Mouse (Mus musculus): Measurements from ENCODE around the gene Apoh. TPM values are rescaled to one million over a fixed set of nuclear protein-coding genes. Genes with fewer than 3 reads are reported as not detected.
A peak's percentile ranks its signal among the peaks of the same experiment; 100 is the strongest.

Apoh gene
- polyA plus RNA-seq, 1 experiment, result 1.9 TPM

- Histone ChIP-seq H3K4me3 (replicated peaks; ENCODE audit: extremely low read depth, low read depth, low read length) (no peak overlapping the region), H3K4me1 (ENCODE audit: control insufficient read depth, insufficient read depth, low read length) (no peaks in the 10 kb centered on the region)
- 93% methylated on average over 1 of the region's 1 CpGs for WGBS
- TF ChIP-seq POLR2A (IDR thresholded peaks at IDR 0.05; ENCODE audit: borderline replicate concordance, extremely low read depth, low read depth, low read length), result no peak
- TF ChIP-seq CTCF (IDR thresholded peaks at IDR 0.05; ENCODE audit: insufficient read depth, low read length), result no peak
- DNase-seq, result no peak
These were observed 42.5 kb downstream of the Apoh start for GRCm38 (mm10) chr11:108385666-108386024.

- no peak overlapping the region for H3K4me3 ChIP-seq (replicated peaks; ENCODE audit: extremely low read depth, low read depth, low read length)
- WGBS, result 85% methylated on average over 9 of the region's 9 CpGs
These were observed 51.9 kb downstream of the Apoh start for GRCm38 (mm10) chr11:108395061-108395460.

GRCm38 (mm10) chr11:108396076-108396829, 53.1 kb downstream of the Apoh start:
- no peak for DNase-seq
- 61% methylated on average over 7 of the region's 7 CpGs for WGBS
- no peak for TF ChIP-seq CTCF (IDR thresholded peaks at IDR 0.05; ENCODE audit: insufficient read depth, low read length)
- H3K4me3 ChIP-seq (replicated peaks; ENCODE audit: extremely low read depth, low read depth, low read length), result no peak overlapping the region
- no peaks in the 10 kb centered on the region for H3K4me1 ChIP-seq (ENCODE audit: control insufficient read depth, insufficient read depth, low read length)

More at GRCm38 (mm10) chr11:108395061-108395460, 51.9 kb downstream of the Apoh start:
- no peaks in the 10 kb centered on the region for H3K4me1 ChIP-seq (ENCODE audit: control insufficient read depth, insufficient read depth, low read length)
- TF ChIP-seq POLR2A (IDR thresholded peaks at IDR 0.05; ENCODE audit: borderline replicate concordance, extremely low read depth, low read depth, low read length) (no peak), CTCF (IDR thresholded peaks at IDR 0.05; ENCODE audit: insufficient read depth, low read length) (no peak)
- no peak for DNase-seq

GRCm38 (mm10) chr11:108409876-108410644, 66.9 kb downstream of the Apoh start:
- no peaks in the 10 kb centered on the region for H3K4me1 ChIP-seq (ENCODE audit: control insufficient read depth, insufficient read depth, low read length)
- no peak for TF ChIP-seq CTCF (IDR thresholded peaks at IDR 0.05; ENCODE audit: insufficient read depth, low read length)
- no peak for TF ChIP-seq POLR2A (IDR thresholded peaks at IDR 0.05; ENCODE audit: borderline replicate concordance, extremely low read depth, low read depth, low read length)
- no peak overlapping the region for H3K4me3 ChIP-seq (replicated peaks; ENCODE audit: extremely low read depth, low read depth, low read length)
- 68% methylated on average over 8 of the region's 9 CpGs for WGBS
- DNase-seq, result no peak

- 97% methylated on average over 1 of the region's 1 CpGs for WGBS
- TF ChIP-seq CTCF (IDR thresholded peaks at IDR 0.05; ENCODE audit: insufficient read depth, low read length) (no peak), POLR2A (IDR thresholded peaks at IDR 0.05; ENCODE audit: borderline replicate concordance, extremely low read depth, low read depth, low read length) (no peak)
- no peak overlapping the region for H3K4me3 ChIP-seq (replicated peaks; ENCODE audit: extremely low read depth, low read depth, low read length)
- no peak for DNase-seq
- no peaks in the 10 kb centered on the region for H3K4me1 ChIP-seq (ENCODE audit: control insufficient read depth, insufficient read depth, low read length)
These were observed 73.2 kb downstream of the Apoh start for GRCm38 (mm10) chr11:108416360-108416759.

GRCm38 (mm10) chr11:108418540-108418939, 75.4 kb downstream of the Apoh start:
- no peak for TF ChIP-seq POLR2A (IDR thresholded peaks at IDR 0.05; ENCODE audit: borderline replicate concordance, extremely low read depth, low read depth, low read length)
- peak; percentile 14; the same call in 1 of the 2 replicates for TF ChIP-seq CTCF (IDR thresholded peaks at IDR 0.05; ENCODE audit: insufficient read depth, low read length)
- H3K4me3 ChIP-seq (replicated peaks; ENCODE audit: extremely low read depth, low read depth, low read length), result no peak overlapping the region
- no peak for DNase-seq
- 20% methylated on average over 1 of the region's 1 CpGs for WGBS
- no peaks in the 10 kb centered on the region for H3K4me1 ChIP-seq (ENCODE audit: control insufficient read depth, insufficient read depth, low read length)

- no peak for DNase-seq
- no peak overlapping the region for H3K4me3 ChIP-seq (replicated peaks; ENCODE audit: extremely low read depth, low read depth, low read length)
- 81% methylated on average over 6 of the region's 6 CpGs for WGBS
- no peaks in the 10 kb centered on the region for H3K4me1 ChIP-seq (ENCODE audit: control insufficient read depth, insufficient read depth, low read length)
- TF ChIP-seq POLR2A (IDR thresholded peaks at IDR 0.05; ENCODE audit: borderline replicate concordance, extremely low read depth, low read depth, low read length), result no peak
- TF ChIP-seq CTCF (IDR thresholded peaks at IDR 0.05; ENCODE audit: insufficient read depth, low read length), result no peak
These were observed 76.1 kb downstream of the Apoh start for GRCm38 (mm10) chr11:108419242-108419641.

- no peak for DNase-seq
- H3K4me1 ChIP-seq (ENCODE audit: control insufficient read depth, insufficient read depth, low read length), result peaks cover 2% of the 10 kb centered on the region; the same call in 1 of the 2 replicates
- no peak overlapping the region for H3K4me3 ChIP-seq (replicated peaks; ENCODE audit: extremely low read depth, low read depth, low read length)
- TF ChIP-seq CTCF (IDR thresholded peaks at IDR 0.05; ENCODE audit: insufficient read depth, low read length) (no peak), POLR2A (IDR thresholded peaks at IDR 0.05; ENCODE audit: borderline replicate concordance, extremely low read depth, low read depth, low read length) (no peak)
- 64% methylated on average over 4 of the region's 4 CpGs for WGBS
These were observed 77.6 kb downstream of the Apoh start for GRCm38 (mm10) chr11:108420751-108421150.

GRCm38 (mm10) chr11:108423221-108423620, 80.1 kb downstream of the Apoh start:
- no peak overlapping the region for H3K4me3 ChIP-seq (replicated peaks; ENCODE audit: extremely low read depth, low read depth, low read length)
- 85% methylated on average over 7 of the region's 7 CpGs for WGBS
- TF ChIP-seq POLR2A (IDR thresholded peaks at IDR 0.05; ENCODE audit: borderline replicate concordance, extremely low read depth, low read depth, low read length), result no peak
- TF ChIP-seq CTCF (IDR thresholded peaks at IDR 0.05; ENCODE audit: insufficient read depth, low read length), result no peak
- peaks cover 2% of the 10 kb centered on the region; the same call in 1 of the 2 replicates for H3K4me1 ChIP-seq (ENCODE audit: control insufficient read depth, insufficient read depth, low read length)
- no peak for DNase-seq
